Mouse (Mus musculus): ENCODE results near the gene Gm21915.

Gm21915 gene

DNA sequence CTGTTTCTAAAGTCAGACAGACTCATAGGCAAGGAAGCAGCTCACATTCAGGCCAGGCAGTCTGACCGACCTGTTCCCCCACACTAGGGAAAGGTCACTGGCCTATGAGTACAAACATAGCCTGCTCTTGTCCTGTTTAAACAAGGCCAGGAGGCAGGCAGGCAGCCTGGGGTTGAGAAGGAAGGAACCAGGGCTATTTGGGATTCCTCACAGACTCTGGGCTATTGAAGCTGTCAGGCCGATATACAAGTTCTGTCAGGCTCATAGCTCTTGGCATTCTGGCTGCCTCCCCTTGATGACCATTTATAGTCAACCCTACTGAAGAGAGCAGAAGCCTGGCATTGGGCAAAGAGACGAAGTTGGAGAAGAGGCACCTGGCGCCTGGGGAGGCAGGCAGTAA is 41.2 kb downstream of the Gm21915 start:
- no peak for DNase-seq (ENCODE audit: inconsistent age in 2 of 2, low spot score in 1 of 2)

DNA sequence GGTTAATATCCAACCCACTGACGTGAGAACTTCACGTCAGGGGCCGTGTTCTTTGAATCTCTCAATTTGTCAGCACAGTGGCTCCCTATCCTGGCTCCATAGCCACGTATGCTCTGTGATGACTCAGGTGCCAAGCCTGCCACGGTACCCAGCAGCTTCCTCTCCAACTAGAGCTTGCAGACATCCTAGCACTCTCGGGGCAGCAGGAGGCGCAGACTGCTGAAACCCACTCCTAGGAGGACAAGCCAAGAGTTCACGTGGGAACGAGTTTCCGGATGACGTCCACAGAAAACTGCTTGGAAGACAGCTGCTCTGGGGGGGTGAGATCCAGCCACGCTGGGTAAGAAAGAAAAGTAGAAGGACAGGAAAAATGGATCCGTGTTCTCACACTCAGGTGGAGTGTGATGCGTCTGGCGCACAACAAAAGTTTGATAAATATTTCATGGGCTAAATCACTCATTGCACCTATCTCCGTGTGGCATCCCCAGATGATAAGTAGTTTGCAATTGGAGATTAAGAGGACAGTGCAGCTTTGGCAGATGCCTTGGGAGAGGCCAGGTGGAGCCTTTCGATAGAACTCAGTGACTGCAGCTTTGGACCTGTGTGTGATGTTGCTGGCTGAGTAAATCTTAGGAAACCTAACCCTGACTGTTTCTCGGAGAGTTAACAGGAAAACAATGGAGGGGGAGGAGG is 46.9 kb downstream of the Gm21915 start:
- DNase-seq (ENCODE audit: inconsistent age in 2 of 2, low spot score in 1 of 2), result no peak

DNA sequence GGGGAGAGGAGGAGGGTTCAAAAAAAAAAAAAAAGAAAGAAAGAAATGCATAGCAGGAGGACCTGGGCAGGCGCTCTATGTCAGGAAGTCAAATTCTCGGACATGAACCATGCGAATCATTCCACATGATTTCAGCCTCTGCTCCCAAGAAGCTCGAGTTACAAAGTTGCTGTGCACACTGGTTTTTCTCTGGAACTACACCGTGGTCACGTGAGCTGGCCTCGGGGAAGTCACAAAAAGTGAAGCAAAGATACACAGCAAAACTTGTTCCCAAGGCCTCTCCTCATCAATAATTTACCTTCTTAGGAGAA is 47.4 kb downstream of the Gm21915 start:
- DNase-seq (ENCODE audit: inconsistent age in 2 of 2, low spot score in 1 of 2), result no peak
